Mouse (Mus musculus) monocyte, adult 2 months (primary cell): ENCODE data around the gene Lcn6.
"Not testable (repeated sequence)": the region's sequence is repeated elsewhere in the genome, so short reads cannot be mapped to it uniquely, and the experiment has no call there.

Experiments used
- DNase-seq, 2 experiments: peaks; one replicate each; pipeline ENCODE4 v3.0.0; 2022; ENCODE audit warnings: low spot score in 2 of 2, low read depth in 1 of 2

Lcn6 gene

DNA sequence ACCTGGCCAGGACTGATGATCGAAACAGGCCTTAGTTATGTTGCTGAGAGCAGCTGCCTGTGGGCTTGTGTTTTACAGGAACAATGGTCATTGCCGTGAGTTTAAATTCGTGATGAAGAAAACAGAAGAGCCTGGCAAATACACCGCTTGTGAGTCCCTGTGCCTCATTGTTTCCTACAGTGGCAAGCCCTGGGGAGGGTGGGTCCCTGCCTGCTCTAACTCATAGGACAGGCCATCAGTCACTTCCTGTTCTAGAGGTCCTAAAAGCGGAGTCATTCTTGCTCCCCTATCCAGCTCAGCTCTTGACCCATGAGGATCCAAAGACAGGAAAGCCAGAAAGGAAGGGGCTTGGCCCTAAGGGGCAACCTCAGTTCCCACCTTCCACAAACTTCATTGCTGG is 24.4 kb downstream of the Lcn6 start:
- no peak for DNase-seq

DNA sequence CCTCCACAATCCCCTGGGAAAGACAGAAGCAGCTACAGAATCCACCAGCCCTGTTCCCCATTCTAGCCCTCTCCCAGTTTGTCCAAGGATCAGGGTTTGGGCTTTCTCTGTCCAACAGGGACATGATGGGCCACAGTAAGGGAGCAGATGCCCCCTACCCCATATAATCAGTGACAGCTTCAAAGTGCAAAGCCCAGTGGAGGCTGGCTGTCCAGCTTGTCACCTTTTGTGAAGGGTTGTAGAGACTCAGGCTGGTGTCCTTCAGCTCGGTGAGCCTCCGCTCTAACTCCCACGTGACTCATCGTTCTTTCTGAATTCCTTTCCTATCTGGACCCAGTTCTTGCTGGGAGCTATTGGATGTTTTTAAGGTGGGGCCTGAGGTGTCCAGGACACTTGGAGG is 27.1 kb downstream of the Lcn6 start:
- no peak for DNase-seq

DNA sequence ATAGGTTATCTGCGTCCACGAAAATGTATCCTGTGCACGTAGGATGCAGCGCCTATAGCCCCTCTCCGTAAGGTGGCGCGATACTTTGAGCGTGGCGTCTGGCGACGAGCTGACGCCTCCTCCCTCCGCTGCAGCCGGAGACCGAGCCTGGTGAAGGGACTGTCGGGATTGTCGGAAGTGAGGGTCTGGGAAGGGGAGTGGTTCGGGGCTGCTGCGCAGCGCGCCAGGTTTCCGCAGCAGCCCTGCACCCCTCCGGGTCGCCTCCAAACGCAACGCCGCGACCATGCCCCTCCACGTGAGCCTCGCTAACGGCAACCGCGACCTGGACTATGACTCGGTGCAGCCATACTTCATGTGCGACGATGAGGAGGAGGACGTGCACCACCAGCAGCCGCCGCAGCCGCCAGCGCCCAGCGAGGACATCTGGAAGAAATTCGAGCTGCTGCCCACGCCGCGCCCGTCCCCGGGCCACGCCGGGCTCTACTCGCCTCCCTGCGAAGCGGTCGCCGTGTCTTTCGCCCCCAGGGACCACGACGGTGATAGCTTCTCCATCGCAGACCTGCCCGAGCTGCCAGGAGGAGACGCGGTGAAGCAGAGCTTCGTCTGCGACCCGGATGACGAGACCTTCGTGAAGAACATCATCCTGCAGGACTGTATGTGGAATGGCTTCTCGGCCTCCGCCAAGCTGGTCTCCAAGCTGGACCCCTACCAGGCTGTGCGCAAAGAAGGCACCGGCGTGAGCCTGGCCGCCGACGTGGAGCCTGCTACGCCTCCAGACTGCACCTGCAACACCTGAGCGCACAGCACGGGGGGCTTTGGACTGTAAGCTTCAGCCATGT is 30.3 kb downstream of the Lcn6 start, which contains the start of gene Bmyc:
Bmyc (plus strand) TSS at position 97 of the 839 bp plus-strand sequence.
- peak in 1 of 2 experiments; percentile 25 for DNase-seq

DNA sequence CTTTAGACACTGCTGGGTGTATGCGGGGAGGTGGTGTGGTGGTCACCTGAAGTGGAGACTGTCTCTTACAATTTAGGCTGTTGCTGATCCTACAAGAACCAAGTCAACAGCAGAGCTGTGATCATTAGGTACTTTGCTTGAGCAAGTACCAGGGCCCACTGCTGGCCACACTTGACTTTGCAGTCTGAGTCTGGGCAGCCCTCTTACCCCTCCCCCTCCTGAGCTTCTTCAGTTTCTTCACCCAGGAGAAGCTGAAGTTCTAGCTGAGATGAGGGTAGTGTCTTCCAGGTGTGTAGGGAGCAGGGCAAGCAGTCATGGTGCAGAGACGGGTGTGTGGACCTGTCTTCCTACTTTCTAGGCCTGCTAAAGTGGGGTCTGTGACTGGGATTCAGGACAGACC is 31.5 kb downstream of the Lcn6 start:
- no peak for DNase-seq

DNA sequence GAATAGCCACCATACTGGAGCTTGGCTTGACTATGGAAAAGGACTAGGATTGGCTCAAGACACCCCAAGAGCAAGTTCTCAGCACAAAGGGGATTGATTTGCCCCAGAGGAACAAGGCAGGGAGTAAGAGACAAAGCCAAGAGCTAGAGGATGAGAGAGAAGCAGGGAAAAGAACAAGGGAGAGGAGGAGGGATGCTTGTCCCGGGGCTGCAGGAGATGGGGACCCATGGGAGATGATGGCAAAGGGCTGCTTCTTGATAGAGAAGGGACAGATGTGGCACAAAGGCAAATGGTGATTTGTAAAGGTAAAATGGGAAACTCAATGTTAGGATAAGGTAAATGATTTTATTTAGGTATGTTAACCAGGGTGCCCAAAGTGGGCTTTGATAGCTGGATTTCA is 32.5 kb downstream of the Lcn6 start:
- DNase-seq, result not testable (repeated sequence)

DNA sequence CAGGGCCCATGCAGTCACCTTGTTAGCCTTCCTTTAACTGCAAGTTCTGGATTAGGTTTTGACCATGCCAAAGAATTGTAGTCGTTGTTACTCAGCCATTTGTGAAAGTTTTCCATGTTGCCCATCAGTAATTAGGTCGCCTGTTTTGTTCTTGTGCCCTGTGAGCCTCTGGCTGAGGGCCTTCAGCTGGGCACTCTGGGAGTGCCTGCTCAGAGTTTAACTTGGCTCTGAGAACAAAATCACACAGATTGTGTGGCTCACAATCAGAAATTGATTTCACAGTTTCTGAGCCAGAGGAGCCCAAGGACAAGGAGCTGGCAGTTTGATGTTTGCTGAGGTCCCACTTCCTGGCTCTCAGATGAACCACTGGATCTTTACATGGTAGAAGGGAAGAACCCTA is 33.2 kb downstream of the Lcn6 start:
- DNase-seq, result not testable (repeated sequence)

DNA sequence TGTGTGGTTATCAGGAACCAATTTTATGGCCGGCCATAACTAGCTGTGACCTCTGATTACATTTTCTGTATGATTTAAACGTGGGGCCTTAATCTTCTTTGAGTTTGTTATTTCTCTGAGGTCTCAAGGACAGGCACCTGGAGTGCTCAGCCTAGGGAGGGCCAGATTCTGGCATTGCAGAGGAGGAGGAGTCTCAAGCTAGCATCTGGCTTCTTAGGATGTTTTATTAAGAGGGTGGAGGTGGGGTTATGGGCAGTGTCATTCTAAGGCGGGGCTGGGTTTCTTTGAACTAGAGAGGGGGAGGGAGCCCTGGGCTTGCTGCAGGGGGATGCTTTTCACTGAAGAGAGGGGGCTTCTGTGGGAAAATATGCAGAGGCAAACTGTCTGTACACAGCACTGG is 35.1 kb downstream of the Lcn6 start:
- DNase-seq, result not testable (repeated sequence)

DNA sequence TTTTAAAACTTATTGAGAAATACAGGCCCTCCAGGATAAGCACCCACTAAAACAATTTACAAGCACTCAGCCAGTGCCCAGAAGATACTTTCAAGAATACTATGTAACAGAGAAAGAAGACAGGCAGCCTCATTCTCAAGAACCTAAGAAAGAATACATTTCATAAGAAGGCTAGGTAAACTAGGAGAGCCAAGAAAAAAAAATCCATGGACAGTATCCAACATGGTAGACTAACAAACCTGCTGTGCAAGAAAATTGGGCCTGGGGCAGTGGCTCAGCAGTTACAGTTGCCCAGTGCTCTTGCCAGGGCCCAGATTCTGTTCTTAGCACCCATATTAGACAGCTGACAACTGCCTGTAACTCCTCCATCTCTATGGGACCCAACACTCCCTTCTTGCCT is 40.6 kb downstream of the Lcn6 start:
- no peak for DNase-seq
